In the genomic region with DNA sequence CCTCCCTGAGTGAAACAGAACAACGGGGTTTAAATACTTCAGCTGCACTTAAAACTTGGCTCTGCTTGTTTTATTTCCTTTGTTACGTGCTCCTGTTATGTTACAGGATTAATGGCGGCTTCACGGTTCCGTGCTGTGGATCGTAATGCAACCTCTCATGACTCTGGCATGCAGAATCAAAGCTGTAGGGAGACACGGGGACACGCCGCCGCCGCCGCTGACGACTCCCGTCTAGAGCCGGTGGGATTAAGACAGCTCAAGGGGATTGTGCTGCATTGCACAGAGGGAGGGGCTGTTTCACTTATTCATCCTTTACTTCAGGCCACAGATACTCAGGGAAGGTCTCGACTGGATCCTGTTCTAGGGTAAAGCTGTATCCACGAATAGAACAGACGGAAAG, we compare ENCODE assay signal across 19 mouse cellular contexts. TPM values are rescaled to one million over a fixed set of nuclear protein-coding genes. Genes with fewer than 3 reads are reported as not detected.
DNase-seq lines count a peak whose midpoint lies in the region; ATAC-seq and TF ChIP-seq lines count a peak whose summit lies in the region.
"Had no signal": no experiment of that assay in that cellular context is flagged by ENCODE, and none has a peak within 500 bp of the region (broad histone marks: within the 10 kb centered on the region; RNA-seq: fewer than 3 reads in every experiment).

No protein-coding gene starts in this region.

- H3K9me3 ChIP-seq in kidney, postnatal 0 days (replicated peaks; ENCODE audit: low read length), result no peaks in the 10 kb centered on the region
- H3K9me3 ChIP-seq in embryonic facial prominence, embryonic 15.5 days (replicated peaks), result no peaks in the 10 kb centered on the region
- no peaks in the 10 kb centered on the region for H3K9me3 ChIP-seq in midbrain, embryonic 14.5 days (ENCODE audit: control insufficient read depth, low read length)
- H3K9me3 ChIP-seq in stomach, embryonic 16.5 days (replicated peaks; ENCODE audit: control insufficient read depth, low read length), result no peaks in the 10 kb centered on the region
- H3K9me3 ChIP-seq in hindbrain, embryonic 11.5 days (ENCODE audit: control insufficient read depth, low read length), result no peaks in the 10 kb centered on the region
- no peaks in the 10 kb centered on the region for H3K9me3 ChIP-seq in lung, postnatal 0 days (ENCODE audit: low read length)
- H3K9me3 ChIP-seq: forebrain, embryonic 10.5 days; G1E had no signal

- H3K9ac ChIP-seq in kidney, postnatal 0 days (ENCODE audit: low read depth, low read length), result no peak overlapping the region
- H3K9ac ChIP-seq in embryonic facial prominence, embryonic 15.5 days, result no peak overlapping the region
- no peak overlapping the region for H3K9ac ChIP-seq in midbrain, embryonic 14.5 days (replicated peaks; ENCODE audit: low read length)
- H3K9ac ChIP-seq in stomach, embryonic 16.5 days (ENCODE audit: low read length), result 0 out of 2 replicates have a peak overlapping the region, but pooled peaks have one; percentile 44
- no peak overlapping the region for H3K9ac ChIP-seq in hindbrain, embryonic 11.5 days (ENCODE audit: low read depth, low read length)
- no peak overlapping the region for H3K9ac ChIP-seq in lung, postnatal 0 days (replicated peaks; ENCODE audit: low read depth)
- H3K9ac ChIP-seq: liver, postnatal 0 days had no signal

- no peak for TF ChIP-seq CTCF in kidney, postnatal 0 days (IDR thresholded peaks at IDR 0.05; ENCODE audit: low read depth)
- no peak for TF ChIP-seq CTCF in lung, postnatal 0 days (IDR thresholded peaks at IDR 0.05)

- H3K4me2 ChIP-seq in kidney, postnatal 0 days (ENCODE audit: low read length), result peak overlapping the region; percentile 30
- peak overlapping the region; percentile 19; the same call in 1 of the 2 replicates for H3K4me2 ChIP-seq in embryonic facial prominence, embryonic 15.5 days (replicated peaks)
- peak overlapping the region; percentile 40 for H3K4me2 ChIP-seq in midbrain, embryonic 14.5 days (ENCODE audit: low read length)
- H3K4me2 ChIP-seq in stomach, embryonic 16.5 days (ENCODE audit: low read depth, low read length), result peak overlapping the region; percentile 39
- no peak overlapping the region for H3K4me2 ChIP-seq in hindbrain, embryonic 11.5 days (replicated peaks; ENCODE audit: low read depth, low read length)
- no peak overlapping the region for H3K4me2 ChIP-seq in lung, postnatal 0 days (replicated peaks; ENCODE audit: low read depth, low read length)

- no peaks in the 10 kb centered on the region for H3K27me3 ChIP-seq in kidney, postnatal 0 days (ENCODE audit: insufficient read depth, low read length)
- no peaks in the 10 kb centered on the region for H3K27me3 ChIP-seq in embryonic facial prominence, embryonic 15.5 days
- H3K27me3 ChIP-seq in midbrain, embryonic 14.5 days (ENCODE audit: control insufficient read depth, insufficient read depth, low read length), result no peaks in the 10 kb centered on the region
- no peaks in the 10 kb centered on the region for H3K27me3 ChIP-seq in stomach, embryonic 16.5 days (ENCODE audit: control insufficient read depth, insufficient read depth, low read length)
- no peaks in the 10 kb centered on the region for H3K27me3 ChIP-seq in hindbrain, embryonic 11.5 days (ENCODE audit: control insufficient read depth, insufficient read depth, low read length)
- H3K27me3 ChIP-seq in lung, postnatal 0 days (replicated peaks; ENCODE audit: insufficient read depth, low read length), result no peaks in the 10 kb centered on the region

- H3K27ac ChIP-seq in kidney, postnatal 0 days, result 0 out of 2 replicates have a peak overlapping the region, but pooled peaks have one; percentile 66
- no peak overlapping the region for H3K27ac ChIP-seq in embryonic facial prominence, embryonic 15.5 days (replicated peaks)
- no peak overlapping the region for H3K27ac ChIP-seq in midbrain, embryonic 14.5 days (replicated peaks; ENCODE audit: low read depth, low read length)
- no peak overlapping the region for H3K27ac ChIP-seq in stomach, embryonic 16.5 days (ENCODE audit: low read length)
- no peak overlapping the region for H3K27ac ChIP-seq in hindbrain, embryonic 11.5 days (ENCODE audit: low read depth, low read length)
- H3K27ac ChIP-seq in lung, postnatal 0 days (ENCODE audit: low read length), result no peak overlapping the region
- H3K27ac ChIP-seq: forebrain, embryonic 10.5 days had no signal

- no peak overlapping the region for H3K4me3 ChIP-seq in kidney, postnatal 0 days (replicated peaks; ENCODE audit: low read depth, low read length)
- peak overlapping the region; percentile 5 for H3K4me3 ChIP-seq in embryonic facial prominence, embryonic 15.5 days (replicated peaks)
- no peak overlapping the region for H3K4me3 ChIP-seq in midbrain, embryonic 14.5 days (replicated peaks; ENCODE audit: low read depth, low read length)
- H3K4me3 ChIP-seq in stomach, embryonic 16.5 days (replicated peaks; ENCODE audit: low read length), result no peak overlapping the region; the same call in 1 of the 2 replicates
- H3K4me3 ChIP-seq in hindbrain, embryonic 11.5 days (ENCODE audit: low read depth, low read length), result no peak overlapping the region
- no peak overlapping the region for H3K4me3 ChIP-seq in lung, postnatal 0 days (ENCODE audit: low read depth, low read length)
- H3K4me3 ChIP-seq: forebrain, embryonic 10.5 days had no signal

- ATAC-seq in kidney, postnatal 0 days (replicated peaks; ENCODE audit: low FRiP score, low read depth), result no peak
- peak; percentile 60 for ATAC-seq in embryonic facial prominence, embryonic 15.5 days (ENCODE audit: insufficient number of reproducible peaks, low FRiP score, low TSS enrichment, low read depth)
- ATAC-seq in midbrain, embryonic 14.5 days (ENCODE audit: low FRiP score, low TSS enrichment), result peak; percentile 35; the same call in 1 of the 2 replicates
- ATAC-seq in stomach, embryonic 16.5 days (ENCODE audit: insufficient read depth, low FRiP score), result peak; percentile 62; the same call in 1 of the 2 replicates
- no peak for ATAC-seq in hindbrain, embryonic 11.5 days (ENCODE audit: low FRiP score)
- ATAC-seq in lung, postnatal 0 days, result no peak
- ATAC-seq: inflammation-experienced regulatory T-cells, adult 6 months; liver, postnatal 0 days had no signal

- no peaks in the 10 kb centered on the region for H3K36me3 ChIP-seq in kidney, postnatal 0 days (ENCODE audit: insufficient read depth, low read length)
- H3K36me3 ChIP-seq in embryonic facial prominence, embryonic 15.5 days, result no peaks in the 10 kb centered on the region
- H3K36me3 ChIP-seq in midbrain, embryonic 14.5 days (ENCODE audit: control insufficient read depth, insufficient read depth, low read length), result no peaks in the 10 kb centered on the region
- H3K36me3 ChIP-seq in stomach, embryonic 16.5 days (ENCODE audit: control insufficient read depth, insufficient read depth, low read length), result no peaks in the 10 kb centered on the region
- no peaks in the 10 kb centered on the region for H3K36me3 ChIP-seq in hindbrain, embryonic 11.5 days (ENCODE audit: control insufficient read depth, insufficient read depth, low read length)
- no peaks in the 10 kb centered on the region for H3K36me3 ChIP-seq in lung, postnatal 0 days (ENCODE audit: insufficient read depth, low read length)
- H3K36me3 ChIP-seq: forebrain, embryonic 10.5 days had no signal

- WGBS in kidney, postnatal 0 days, result 58% methylated on average over 18 of the region's 18 CpGs
- WGBS in embryonic facial prominence, embryonic 15.5 days, result 56% methylated on average over 18 of the region's 18 CpGs
- WGBS in midbrain, embryonic 14.5 days, result 48% methylated on average over 18 of the region's 18 CpGs
- WGBS in stomach, embryonic 16.5 days, result 60% methylated on average over 18 of the region's 18 CpGs
- 92% methylated on average over 18 of the region's 18 CpGs for WGBS in hindbrain, embryonic 11.5 days
- 78% methylated on average over 18 of the region's 18 CpGs for WGBS in lung, postnatal 0 days

- no peaks in the 10 kb centered on the region for H3K4me1 ChIP-seq in kidney, postnatal 0 days (replicated peaks; ENCODE audit: insufficient read depth, low read length)
- H3K4me1 ChIP-seq in embryonic facial prominence, embryonic 15.5 days, result no peaks in the 10 kb centered on the region; the same call in 1 of the 2 replicates
- no peaks in the 10 kb centered on the region for H3K4me1 ChIP-seq in midbrain, embryonic 14.5 days (ENCODE audit: control insufficient read depth, insufficient read depth, low read length)
- no peaks in the 10 kb centered on the region for H3K4me1 ChIP-seq in stomach, embryonic 16.5 days (ENCODE audit: control insufficient read depth, insufficient read depth, low read length)
- H3K4me1 ChIP-seq in hindbrain, embryonic 11.5 days (replicated peaks; ENCODE audit: control insufficient read depth, insufficient read depth, low read length), result no peaks in the 10 kb centered on the region
- H3K4me1 ChIP-seq in lung, postnatal 0 days (ENCODE audit: insufficient read depth, low read depth, low read length), result peaks cover 3% of the 10 kb centered on the region; the same call in 1 of the 2 replicates

- no peak for TF ChIP-seq EP300 in lung, postnatal 0 days (IDR thresholded peaks at IDR 0.05)

- peak; percentile 12 for DNase-seq in kidney, postnatal 0 days (ENCODE audit: low spot score)
- DNase-seq in kidney, adult 11 months, result no peak
- DNase-seq in midbrain, embryonic 14.5 days, result peak; percentile 62
- no peak for DNase-seq in hindbrain, embryonic 11.5 days (ENCODE audit: low spot score)
- DNase-seq in cerebellum, postnatal 4 days (ENCODE audit: low spot score in 2 of 2), result no peak
- DNase-seq in lung, postnatal 0 days (ENCODE audit: low spot score), result no peak
- DNase-seq: adrenal gland, postnatal 14 days; B cell, adult 2 months; cerebellum, adult 9-11 months; kidney, postnatal 25 days; left cerebral cortex, postnatal 4 days; liver, postnatal 0 days; lung, postnatal 4 days; thymus, adult 2 months had no signal

RNA-seq across cellular contexts. Expression of a gene that starts 43.8 kb away (rescaled TPM):
- polyA plus RNA-seq in kidney, postnatal 0 days (2015; fragmentation: Nextera tagmentation; extraction: Ambion mirVana), result 162 and 163 TPM in 2 replicates
- 124 and 131 TPM in 2 replicates for polyA plus RNA-seq in embryonic facial prominence, embryonic 15.5 days (2015; fragmentation: Nextera tagmentation; extraction: Ambion mirVana)
- polyA plus RNA-seq in midbrain, embryonic 14.5 days (2014; fragmentation: Nextera tagmentation; extraction: Ambion mirVana), result 155 and 160 TPM in 2 replicates
- 133 and 136 TPM in 2 replicates for polyA plus RNA-seq in stomach, embryonic 16.5 days (2015; fragmentation: Nextera tagmentation; extraction: Ambion mirVana)
- 199 and 203 TPM in 2 replicates for polyA plus RNA-seq in hindbrain, embryonic 11.5 days (2014; fragmentation: Nextera tagmentation; extraction: Ambion mirVana)
- 106 and 109 TPM in 2 replicates for polyA plus RNA-seq in lung, postnatal 0 days (2015; fragmentation: Nextera tagmentation; extraction: Ambion mirVana)

Comparison
In these comparisons a context has a peak if more than half of its experiments do, and no peak if none do; other contexts are left out.
1. DNase-seq: peak in kidney, postnatal 0 days (single experiment) and midbrain, embryonic 14.5 days (single experiment); none in kidney, adult 11 months (single experiment), hindbrain, embryonic 11.5 days (single experiment), cerebellum, postnatal 4 days (0 of 2) and lung, postnatal 0 days (single experiment).
2. ATAC-seq: peak in embryonic facial prominence, embryonic 15.5 days (single experiment), midbrain, embryonic 14.5 days (single experiment) and stomach, embryonic 16.5 days (single experiment); none in kidney, postnatal 0 days (single experiment), hindbrain, embryonic 11.5 days (single experiment) and lung, postnatal 0 days (single experiment).
3. H3K4me2 ChIP-seq: peak in kidney, postnatal 0 days (single experiment), embryonic facial prominence, embryonic 15.5 days (single experiment), midbrain, embryonic 14.5 days (single experiment) and stomach, embryonic 16.5 days (single experiment); none in hindbrain, embryonic 11.5 days (single experiment) and lung, postnatal 0 days (single experiment).